Mouse (Mus musculus) neural tube, embryonic 13.5 days (tissue): ENCODE data around the gene Tspan1. TPM values are rescaled to one million over a fixed set of nuclear protein-coding genes. Genes with fewer than 3 reads are reported as not detected.

Source experiments
- ATAC-seq: fragments of 200-750 bp; cut with Nextera tagmentation; 2 replicates; pipeline ENCODE4 v1.8.0; 2017; ENCODE audit warnings: low read depth, mild to moderate bottlenecking, moderate TSS enrichment, moderate library complexity
- H3K27ac ChIP-seq: fragments of 300-500 bp; sonication (generic); replicated peaks from 2 replicates; pipeline ENCODE4 v1.5.1; 2015; ENCODE audit warnings: moderate library complexity, mild to moderate bottlenecking, inconsistent platforms
- H3K27me3 ChIP-seq: fragments of 300-500 bp; sonication (generic); 2 replicates; pipeline ENCODE4 v1.6.1; 2015; ENCODE audit warnings: mild to moderate bottlenecking, inconsistent platforms
- H3K36me3 ChIP-seq: fragments of 300-500 bp; sonication (generic); 2 replicates; pipeline ENCODE4 v1.6.1; 2015; ENCODE audit warnings: mild to moderate bottlenecking, inconsistent platforms
- H3K4me1 ChIP-seq: fragments of 300-500 bp; sonication (generic); replicated peaks from 2 replicates; pipeline ENCODE4 v1.6.1; 2015; ENCODE audit warnings: inconsistent platforms
- H3K4me2 ChIP-seq: fragments of 300-500 bp; sonication (generic); 2 replicates; pipeline ENCODE4 v1.6.1; 2015; ENCODE audit warnings: inconsistent platforms, mild to moderate bottlenecking, moderate library complexity
- H3K4me3 ChIP-seq: fragments of 300-500 bp; sonication (generic); 2 replicates; pipeline ENCODE4 v1.5.1; 2015; ENCODE audit warnings: mild to moderate bottlenecking, inconsistent platforms
- H3K9ac ChIP-seq: fragments of 300-500 bp; sonication (generic); 2 replicates; pipeline ENCODE4 v1.6.1; 2015; ENCODE audit warnings: moderate library complexity, mild to moderate bottlenecking, inconsistent platforms
- H3K9me3 ChIP-seq: fragments of 300-500 bp; sonication (generic); 2 replicates; pipeline ENCODE4 v1.6.1; 2016; ENCODE audit warnings: inconsistent platforms
- WGBS: fragments of 180-500 bp; shearing (Covaris S2); methylation state at CpG from one replicate; pipeline ENCODE4 v1.1.7; 2015; 5-methylcytosine and 5-hydroxymethylcytosine counted together
- polyA plus RNA-seq: library from polyadenylated mRNA; unstranded; fragments of >200 nt; fragmentation: Nextera tagmentation; extraction: Ambion mirVana; gene quantifications from 2 replicates; pipeline ENCODE4 v1.2.1, GENCODE M21; 2015

The Tspan1 gene
- polyA plus RNA-seq, 1 experiment from 2014 or later, result not detected

- peaks cover 28% of the 10 kb centered on the region for H3K4me1 ChIP-seq
- peak overlapping the region; percentile 55 for H3K27ac ChIP-seq
- ATAC-seq, result no peak
- no peak overlapping the region for H3K4me3 ChIP-seq
- H3K27me3 ChIP-seq, result no peaks in the 10 kb centered on the region
- H3K9me3 ChIP-seq, result no peaks in the 10 kb centered on the region
- peak overlapping the region; percentile 33; the same call in 1 of the 2 replicates for H3K4me2 ChIP-seq
- no peak overlapping the region for H3K9ac ChIP-seq
- 30% methylated on average over 5 of the region's 5 CpGs for WGBS
- no peaks in the 10 kb centered on the region for H3K36me3 ChIP-seq
These were observed 9.7 kb upstream of the Tspan1 start for GRCm38 (mm10) chr4:116177140-116177539.

GRCm38 (mm10) chr4:116176543-116176988 lies 9.2 kb upstream of the Tspan1 start:
- peak; percentile 64; the same call in 1 of the 2 replicates for ATAC-seq
- H3K9me3 ChIP-seq, result no peaks in the 10 kb centered on the region
- peak overlapping the region; percentile 33; the same call in 1 of the 2 replicates for H3K4me2 ChIP-seq
- peaks cover 28% of the 10 kb centered on the region for H3K4me1 ChIP-seq
- peak overlapping the region; percentile 55 for H3K27ac ChIP-seq
- H3K36me3 ChIP-seq, result no peaks in the 10 kb centered on the region
- no peak overlapping the region for H3K9ac ChIP-seq
- H3K27me3 ChIP-seq, result no peaks in the 10 kb centered on the region
- 38% methylated on average over 10 of the region's 10 CpGs for WGBS
- no peak overlapping the region for H3K4me3 ChIP-seq

GRCm38 (mm10) chr4:116175711-116176542 lies 8.5 kb upstream of the Tspan1 start:
- no peak overlapping the region for H3K9ac ChIP-seq
- peak overlapping the region; percentile 55 for H3K27ac ChIP-seq
- no peaks in the 10 kb centered on the region for H3K27me3 ChIP-seq
- no peak overlapping the region for H3K4me3 ChIP-seq
- no peak for ATAC-seq
- peaks cover 28% of the 10 kb centered on the region for H3K4me1 ChIP-seq
- no peaks in the 10 kb centered on the region for H3K9me3 ChIP-seq
- H3K4me2 ChIP-seq, result no peak overlapping the region
- H3K36me3 ChIP-seq, result no peaks in the 10 kb centered on the region
- 68% methylated on average over 7 of the region's 7 CpGs for WGBS

- Histone ChIP-seq H3K4me3 (no peak overlapping the region), H3K9me3 (no peaks in the 10 kb centered on the region), H3K9ac (no peak overlapping the region), H3K4me2 (no peak overlapping the region), H3K36me3 (no peaks in the 10 kb centered on the region), H3K4me1 (peaks cover 28% of the 10 kb centered on the region), H3K27me3 (no peaks in the 10 kb centered on the region), H3K27ac (no peak overlapping the region)
- ATAC-seq, result no peak
These were observed 7.7 kb upstream of the Tspan1 start for GRCm38 (mm10) chr4:116175136-116175535.

GRCm38 (mm10) chr4:116174466-116175116 lies 7.2 kb upstream of the Tspan1 start:
- no peak for ATAC-seq
- Histone ChIP-seq H3K4me2 (no peak overlapping the region), H3K4me1 (peaks cover 28% of the 10 kb centered on the region), H3K36me3 (no peaks in the 10 kb centered on the region), H3K9me3 (no peaks in the 10 kb centered on the region), H3K27me3 (no peaks in the 10 kb centered on the region), H3K4me3 (no peak overlapping the region), H3K9ac (no peak overlapping the region), H3K27ac (peak overlapping the region; percentile 13; the same call in 1 of the 2 replicates)
- WGBS, result 59% methylated on average over 6 of the region's 6 CpGs

- H3K4me2 ChIP-seq, result no peak overlapping the region
- H3K27ac ChIP-seq, result no peak overlapping the region
- H3K27me3 ChIP-seq, result no peaks in the 10 kb centered on the region
- peaks cover 28% of the 10 kb centered on the region for H3K4me1 ChIP-seq
- H3K9ac ChIP-seq, result no peak overlapping the region
- WGBS, result 89% methylated on average over 4 of the region's 4 CpGs
- no peaks in the 10 kb centered on the region for H3K36me3 ChIP-seq
- no peak overlapping the region for H3K4me3 ChIP-seq
- ATAC-seq, result no peak
- no peaks in the 10 kb centered on the region for H3K9me3 ChIP-seq
These were observed 6.4 kb upstream of the Tspan1 start for GRCm38 (mm10) chr4:116173752-116174151.

GRCm38 (mm10) chr4:116173072-116173471 lies 5.7 kb upstream of the Tspan1 start, which contains the start of the genes 1700042G07Rik and Gm49337:
Gene 1700042G07Rik (plus strand): TSS chr4:116173372.
Gene Gm49337 (plus strand): TSS chr4:116173384.
- Histone ChIP-seq H3K4me3 (no peak within 1 kb of the TSS), H3K36me3 (no peaks in the 10 kb centered on the region), H3K9ac (no peak within 1 kb of the TSS), H3K9me3 (no peaks in the 10 kb centered on the region), H3K27ac (peak within 1 kb of the TSS; percentile 13; the same call in 1 of the 2 replicates), H3K4me2 (no peak within 1 kb of the TSS), H3K27me3 (no peaks in the 10 kb centered on the region), H3K4me1 (peaks cover 28% of the 10 kb centered on the region)
- ATAC-seq, result no peak
- WGBS, result 82% methylated on average over 6 of the region's 6 CpGs

GRCm38 (mm10) chr4:116169353-116169672 lies 1.9 kb upstream of the Tspan1 start:
- Histone ChIP-seq H3K4me3 (no peak overlapping the region), H3K27ac (no peak overlapping the region), H3K9ac (no peak overlapping the region), H3K27me3 (no peaks in the 10 kb centered on the region), H3K4me1 (peaks cover 1% of the 10 kb centered on the region), H3K4me2 (no peak overlapping the region), H3K9me3 (no peaks in the 10 kb centered on the region), H3K36me3 (no peaks in the 10 kb centered on the region)
- 71% methylated on average over 3 of the region's 3 CpGs for WGBS
- ATAC-seq, result peak; percentile 33; the same call in 1 of the 2 replicates

- H3K4me3 ChIP-seq, result no peak overlapping the region
- ATAC-seq, result peak; percentile 83
- no peak overlapping the region for H3K9ac ChIP-seq
- 84% methylated on average over 7 of the region's 8 CpGs for WGBS
- H3K4me1 ChIP-seq, result no peaks in the 10 kb centered on the region
- H3K9me3 ChIP-seq, result no peaks in the 10 kb centered on the region
- no peak overlapping the region for H3K4me2 ChIP-seq
- H3K27me3 ChIP-seq, result no peaks in the 10 kb centered on the region
- no peak overlapping the region for H3K27ac ChIP-seq
- no peaks in the 10 kb centered on the region for H3K36me3 ChIP-seq
These were observed 1.4 kb upstream of the Tspan1 start for GRCm38 (mm10) chr4:116168617-116169352.

GRCm38 (mm10) chr4:116165708-116166407 lies 1.5 kb downstream of the Tspan1 start:
- no peak overlapping the region for H3K4me3 ChIP-seq
- no peaks in the 10 kb centered on the region for H3K9me3 ChIP-seq
- no peak overlapping the region for H3K9ac ChIP-seq
- 0 out of 2 replicates have a peak, but pooled peaks cover 5% of the 10 kb centered on the region for H3K36me3 ChIP-seq
- H3K27me3 ChIP-seq, result no peaks in the 10 kb centered on the region
- no peak overlapping the region for H3K4me2 ChIP-seq
- 77% methylated on average over 8 of the region's 8 CpGs for WGBS
- no peaks in the 10 kb centered on the region for H3K4me1 ChIP-seq
- H3K27ac ChIP-seq, result no peak overlapping the region
- ATAC-seq, result no peak

GRCm38 (mm10) chr4:116164759-116165554 lies 2.4 kb downstream of the Tspan1 start:
- H3K9ac ChIP-seq, result no peak overlapping the region
- no peak for ATAC-seq
- H3K4me1 ChIP-seq, result no peaks in the 10 kb centered on the region
- H3K9me3 ChIP-seq, result no peaks in the 10 kb centered on the region
- no peak overlapping the region for H3K4me2 ChIP-seq
- no peaks in the 10 kb centered on the region for H3K27me3 ChIP-seq
- H3K36me3 ChIP-seq, result 0 out of 2 replicates have a peak, but pooled peaks cover 9% of the 10 kb centered on the region
- no peak overlapping the region for H3K4me3 ChIP-seq
- H3K27ac ChIP-seq, result no peak overlapping the region
- 79% methylated on average over 2 of the region's 2 CpGs for WGBS
